Mouse (Mus musculus) adrenal gland, adult 8-10 months (tissue): ENCODE data around the gene Kcnh5. TPM values are rescaled to one million over a fixed set of nuclear protein-coding genes. Genes with fewer than 3 reads are reported as not detected.

ENCODE experiments used
- DNase-seq: peaks from one replicate; pipeline ENCODE4 v3.0.0; 2022
- total RNA-seq, 4 experiments: library from RNA; stranded (reverse); gene quantifications; 2 replicates each; pipeline ENCODE4 v1.2.4; 2022

The Kcnh5 gene
- total RNA-seq, 4 experiments from 2014 or later = 0.07 to 0.23 (median 0.10) TPM

GRCm38 (mm10) chr12:74951124-74952115 lies 225.7 kb downstream of the Kcnh5 start:
- DNase-seq = no peak

GRCm38 (mm10) chr12:74901331-74901730 lies 275.8 kb downstream of the Kcnh5 start:
- no peak for DNase-seq

DNA sequence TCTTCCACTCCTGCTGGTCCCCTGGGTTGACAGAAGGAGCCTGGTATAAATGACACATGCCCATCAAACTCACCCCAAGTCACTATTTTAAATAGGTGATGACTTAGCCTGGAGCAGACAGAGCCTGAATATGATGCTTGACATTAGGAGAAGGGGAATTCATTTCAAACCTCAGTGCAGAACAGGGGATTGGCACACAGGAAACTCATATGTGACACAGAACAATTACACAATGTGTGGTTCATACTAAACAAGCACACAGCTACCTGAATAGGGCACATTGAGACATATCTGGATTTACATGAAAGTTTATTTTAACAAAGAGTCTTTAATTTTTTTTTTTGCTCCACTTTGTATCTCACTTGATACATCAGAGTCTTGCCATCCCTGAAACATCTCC lies 276.4 kb downstream of the Kcnh5 start:
- no peak for DNase-seq

DNA sequence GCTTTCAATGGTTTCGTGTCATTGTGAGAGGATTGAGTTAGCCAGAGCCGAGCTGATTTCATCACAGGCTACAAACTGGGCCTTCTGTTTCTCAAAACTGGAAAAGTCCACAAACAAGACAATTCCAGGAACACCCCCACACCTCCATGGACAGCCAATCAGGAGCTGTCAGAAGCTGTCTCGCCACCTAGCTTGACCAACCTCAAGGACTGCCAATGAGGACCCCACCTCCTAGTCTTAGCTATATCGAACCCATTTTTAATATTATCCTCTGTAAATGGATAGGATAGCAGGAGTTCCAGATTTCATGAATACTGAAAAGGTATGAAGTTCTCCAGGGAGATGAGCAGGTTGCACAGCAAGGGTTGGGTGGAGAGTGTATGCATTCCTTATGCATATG lies 278.1 kb downstream of the Kcnh5 start:
- DNase-seq = no peak

- no peak for DNase-seq
These were observed 278.9 kb downstream of the Kcnh5 start for GRCm38 (mm10) chr12:74898211-74898610.

GRCm38 (mm10) chr12:74894870-74895423 lies 282.2 kb downstream of the Kcnh5 start:
- no peak for DNase-seq

DNA sequence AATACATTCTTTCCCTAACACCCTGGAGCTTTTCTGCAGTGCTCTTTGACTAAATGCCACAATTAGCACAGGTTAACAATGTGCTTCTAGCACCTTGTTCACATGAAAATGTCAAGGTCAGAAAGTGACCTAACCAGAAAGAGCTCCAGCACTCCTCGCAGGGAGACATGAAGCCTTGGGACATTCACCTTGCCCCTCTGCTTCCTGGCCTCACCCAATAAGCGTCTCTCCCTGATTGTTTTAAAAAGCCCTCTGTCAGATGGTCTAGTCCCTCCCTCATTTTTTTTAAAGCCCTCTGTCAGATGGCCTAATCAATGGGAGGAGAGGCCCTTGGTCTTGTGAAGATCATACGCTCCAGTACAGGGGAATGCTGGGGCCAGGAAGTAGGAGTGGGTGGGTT lies 287.7 kb downstream of the Kcnh5 start:
- no peak for DNase-seq

DNA sequence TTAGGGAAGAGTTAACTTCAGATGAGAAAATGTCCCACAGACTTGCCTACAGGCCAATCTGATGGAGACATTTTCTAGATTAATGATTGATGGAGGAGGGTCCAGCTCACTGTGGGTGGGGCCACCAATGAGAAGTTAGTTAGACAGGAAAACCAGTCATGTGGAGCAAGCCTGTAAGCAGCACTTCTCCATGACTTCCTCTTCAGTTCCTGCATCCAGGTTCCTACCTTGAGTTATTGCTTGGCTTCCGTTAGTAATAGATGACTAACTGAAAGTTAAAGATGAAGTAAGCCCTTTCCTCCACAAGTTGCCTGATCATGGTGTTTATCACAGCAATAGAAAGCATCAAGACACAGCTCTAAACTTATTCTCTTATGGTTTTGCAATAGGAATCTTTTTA lies 290.1 kb downstream of the Kcnh5 start:
- no peak for DNase-seq

DNA sequence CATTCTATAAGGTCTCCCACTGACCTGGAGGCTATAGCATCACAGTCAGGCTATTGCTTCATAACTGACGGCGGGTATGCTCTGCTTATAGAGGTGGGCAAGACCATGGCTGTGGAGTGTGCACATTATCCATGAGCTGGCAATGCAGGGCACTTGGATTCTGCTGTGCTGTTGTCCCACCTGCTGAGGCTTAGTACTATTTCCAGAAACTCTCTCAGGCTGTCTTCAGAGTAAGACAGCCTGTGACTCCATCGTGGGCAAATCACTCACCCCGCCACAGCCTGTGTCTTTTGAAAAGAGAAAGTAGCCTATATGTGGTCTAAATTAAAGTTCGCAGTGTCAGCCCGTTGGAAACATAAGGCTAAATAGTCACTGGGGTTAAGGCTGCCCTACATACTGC lies 295.8 kb downstream of the Kcnh5 start:
- no peak for DNase-seq

DNA sequence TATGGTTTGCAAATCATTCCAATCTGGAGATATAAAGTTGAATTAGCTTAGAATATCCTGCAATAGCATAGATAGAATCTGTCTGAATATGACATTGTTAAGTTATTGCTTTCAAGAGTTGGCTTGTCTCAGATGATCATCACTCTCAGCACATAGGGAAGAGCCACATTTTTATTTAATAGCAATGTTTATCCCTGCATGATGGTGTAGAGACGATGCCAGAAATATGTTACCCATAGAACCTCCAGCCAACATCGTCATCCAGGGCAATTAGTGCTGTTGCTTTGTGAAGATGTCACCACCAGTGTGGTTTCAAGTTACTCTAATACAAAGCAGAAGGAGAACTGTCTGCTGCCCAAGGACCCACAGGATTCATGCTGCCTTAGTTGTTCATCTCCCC lies 321.5 kb downstream of the Kcnh5 start:
- no peak for DNase-seq

- DNase-seq = no peak
These were observed 322.9 kb downstream of the Kcnh5 start for GRCm38 (mm10) chr12:74854263-74854662.

GRCm38 (mm10) chr12:74850323-74850722 lies 326.8 kb downstream of the Kcnh5 start:
- DNase-seq = no peak

DNA sequence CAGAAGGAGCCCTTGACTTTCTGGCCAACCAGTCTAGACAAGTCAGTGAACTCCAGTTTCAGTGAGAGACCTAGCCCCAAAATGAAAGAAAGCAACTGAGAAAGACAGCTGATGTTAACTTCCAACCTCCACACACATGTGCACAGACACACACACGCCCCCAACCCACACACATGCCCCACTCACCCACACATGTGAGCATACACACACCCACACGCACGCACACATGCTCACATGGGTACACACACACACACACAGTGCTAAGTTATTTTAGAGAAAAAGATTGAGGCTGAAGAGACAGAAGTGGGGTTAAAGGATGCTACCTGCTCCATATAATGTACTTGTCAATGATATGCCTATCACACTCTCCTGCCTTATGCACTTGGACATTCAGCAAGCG lies 327.2 kb downstream of the Kcnh5 start:
- no peak for DNase-seq

- no peak for DNase-seq
These were observed 328.4 kb downstream of the Kcnh5 start for GRCm38 (mm10) chr12:74848611-74849347.

Other genes with a start within 250 kb of the Kcnh5 start
- 10 to 100 TPM; 12.0 to 17.9 (median 14.9) TPM for gene Rhoj, start 131.0 kb upstream of the Kcnh5 start, total RNA-seq
- not detected for gene Gphb5, start 239.4 kb upstream of the Kcnh5 start, total RNA-seq